Mouse (Mus musculus) c-Kit-positive CD71-negative TER-119-negative erythroid progenitor cells, embryonic 14.5 days (primary cell): ENCODE data around the gene Hes5.

ENCODE experiments used
- DNase-seq: peaks from one replicate; pipeline ENCODE4 v3.0.0-alpha.2; 2013; ENCODE audit warnings: low read depth

Hes5 gene

GRCm38 (mm10) chr4:154964581-154965235, 4.0 kb downstream of the Hes5 start:
- DNase-seq, result no peak

GRCm38 (mm10) chr4:154965856-154966255, 5.1 kb downstream of the Hes5 start:
- no peak for DNase-seq

- no peak for DNase-seq
Observed at GRCm38 (mm10) chr4:154967173-154967572, 6.5 kb downstream of the Hes5 start.

GRCm38 (mm10) chr4:154972546-154972945, 11.8 kb downstream of the Hes5 start:
- no peak for DNase-seq

- DNase-seq, result no peak
Observed at GRCm38 (mm10) chr4:154974163-154974611, 13.5 kb downstream of the Hes5 start.

- DNase-seq, result no peak
Observed at GRCm38 (mm10) chr4:154980110-154980509, 19.4 kb downstream of the Hes5 start.

- no peak for DNase-seq
Observed at GRCm38 (mm10) chr4:154981076-154981475, 20.4 kb downstream of the Hes5 start.

GRCm38 (mm10) chr4:154981530-154981929, 20.8 kb downstream of the Hes5 start:
- no peak for DNase-seq

- no peak for DNase-seq
Observed at GRCm38 (mm10) chr4:154982247-154983120, 21.8 kb downstream of the Hes5 start.

- DNase-seq, result no peak
Observed at GRCm38 (mm10) chr4:154983767-154984166, 23.0 kb downstream of the Hes5 start.

GRCm38 (mm10) chr4:154985151-154985777, 24.5 kb downstream of the Hes5 start:
- DNase-seq, result no peak

- DNase-seq, result no peak
Observed at GRCm38 (mm10) chr4:154986096-154986495, 25.4 kb downstream of the Hes5 start.

- DNase-seq, result no peak
Observed at GRCm38 (mm10) chr4:154986750-154987149, 26.0 kb downstream of the Hes5 start.

- no peak for DNase-seq
Observed at GRCm38 (mm10) chr4:154994876-154995275, 34.2 kb downstream of the Hes5 start.

- DNase-seq, result no peak
Observed at GRCm38 (mm10) chr4:154996572-154997154, 35.9 kb downstream of the Hes5 start.

GRCm38 (mm10) chr4:154999379-154999778, 38.7 kb downstream of the Hes5 start:
- DNase-seq, result no peak

GRCm38 (mm10) chr4:155005278-155005677, 44.6 kb downstream of the Hes5 start:
- no peak for DNase-seq

GRCm38 (mm10) chr4:155006296-155006695, 45.6 kb downstream of the Hes5 start:
- DNase-seq, result no peak

GRCm38 (mm10) chr4:155007641-155008040, 46.9 kb downstream of the Hes5 start:
- no peak for DNase-seq

- DNase-seq, result no peak
Observed at GRCm38 (mm10) chr4:155008075-155008474, 47.4 kb downstream of the Hes5 start.

- no peak for DNase-seq
Observed at GRCm38 (mm10) chr4:155009216-155009615, 48.5 kb downstream of the Hes5 start.

- no peak for DNase-seq
Observed at GRCm38 (mm10) chr4:155010870-155011269, 50.1 kb downstream of the Hes5 start.
